Mouse (Mus musculus): ENCODE data around the gene Ppard.

The Ppard gene

DNA sequence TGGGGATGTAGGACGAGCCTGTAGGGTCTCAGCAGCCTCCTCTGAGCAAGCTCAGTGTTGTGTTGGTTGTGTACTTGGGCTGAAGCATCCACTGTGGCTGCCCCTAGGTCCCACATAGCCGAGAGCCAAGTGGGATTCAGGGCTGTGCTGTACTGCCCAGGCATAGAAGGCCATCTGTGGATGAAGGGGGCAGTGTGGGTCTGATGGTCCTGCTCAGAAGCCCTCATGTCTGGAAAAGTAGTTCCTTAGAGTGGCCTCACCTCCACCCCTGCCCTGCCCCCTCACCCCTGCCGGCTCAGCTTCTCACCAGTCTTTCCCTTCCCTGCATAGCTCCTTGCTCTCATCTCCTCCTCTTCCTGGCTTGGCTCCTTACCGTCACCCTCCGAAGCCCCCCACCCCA lies 23.2 kb downstream of the Ppard start:
- DNase-seq (ENCODE audit: low spot score): no peak

DNA sequence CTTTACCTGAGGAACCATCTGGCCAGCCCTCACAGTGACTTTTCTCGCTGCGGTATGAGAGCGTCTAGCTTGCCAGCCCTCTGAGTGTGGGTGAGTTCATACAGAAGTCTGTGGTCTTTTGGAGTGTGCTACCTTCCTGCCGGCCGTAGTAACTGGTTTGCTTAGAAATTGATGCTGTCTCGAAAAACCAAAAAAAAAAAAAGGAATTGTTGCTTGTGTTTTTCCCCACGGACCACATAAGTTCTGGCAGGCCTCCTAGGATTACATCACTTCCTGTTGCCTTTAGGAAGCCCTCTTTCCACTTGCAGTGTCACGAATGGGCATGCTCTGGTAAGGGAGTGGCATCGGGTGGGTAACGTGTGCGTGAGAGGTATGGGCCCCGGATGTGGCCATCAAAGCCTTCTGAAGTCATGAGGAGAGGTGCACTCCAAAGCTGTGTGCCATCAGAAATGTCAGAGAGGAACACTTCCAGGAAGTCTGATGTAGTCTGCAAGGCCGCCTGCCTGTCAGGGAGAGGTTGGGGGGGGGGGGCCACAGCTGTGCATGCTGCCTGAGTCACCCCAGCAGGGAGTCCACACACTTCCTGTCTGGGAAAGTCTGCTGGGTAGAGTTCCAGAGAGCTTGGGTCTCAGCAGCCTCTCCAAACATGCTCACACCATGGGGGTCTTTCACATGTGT lies 24.3 kb downstream of the Ppard start:
- DNase-seq (ENCODE audit: low spot score): peak; percentile 96

DNA sequence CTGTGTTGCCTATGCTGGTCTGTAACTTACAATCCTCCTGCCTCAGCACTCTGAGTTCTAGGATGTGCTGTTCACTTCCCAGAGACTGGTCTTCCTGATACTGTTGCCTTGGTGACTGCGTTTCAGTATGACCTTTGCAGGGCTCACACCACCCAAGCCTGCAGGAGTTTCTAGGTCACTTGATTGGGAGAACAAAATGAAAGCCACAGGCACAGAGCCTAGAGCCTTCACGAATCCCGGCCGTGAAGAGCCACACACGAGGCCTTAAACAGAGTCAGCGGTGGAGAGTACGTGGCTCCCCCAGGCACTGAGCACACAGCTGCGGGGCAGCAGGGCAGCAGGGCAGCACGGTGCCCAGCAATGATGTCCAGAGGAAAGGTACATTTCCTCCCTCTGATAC lies 25.8 kb downstream of the Ppard start:
- no peak for DNase-seq (ENCODE audit: low spot score)

DNA sequence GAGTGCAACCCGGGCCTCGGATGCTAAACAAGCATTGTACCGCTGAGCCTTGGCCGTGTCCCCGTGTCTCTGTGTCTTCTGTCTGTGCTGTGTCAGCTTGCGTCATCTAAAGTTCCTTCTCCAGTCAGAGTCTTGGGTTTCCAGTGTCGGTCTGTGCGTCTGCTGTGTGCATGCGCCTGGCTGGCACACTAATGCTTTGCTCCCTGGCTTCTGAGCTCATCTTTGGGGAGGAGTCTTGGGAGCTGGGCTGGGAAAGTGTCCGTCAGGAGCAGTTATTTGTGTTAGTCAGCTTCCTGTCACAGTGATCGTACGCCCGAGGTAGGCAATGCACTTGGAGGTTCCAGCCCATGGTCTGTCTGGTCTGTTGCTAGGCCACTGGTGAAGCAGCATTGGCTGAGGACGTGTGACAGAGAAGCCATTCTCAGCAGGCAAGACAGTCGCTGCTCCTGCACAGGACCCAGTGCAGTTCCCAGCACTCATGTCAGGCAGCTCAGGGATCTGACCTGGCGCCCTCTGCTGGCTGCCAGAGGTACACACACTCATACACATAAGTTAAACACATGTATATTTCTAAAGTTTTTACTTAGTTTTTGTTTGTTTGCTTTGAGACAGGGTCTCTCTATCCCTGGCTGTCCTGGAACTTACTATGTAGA lies 27.5 kb downstream of the Ppard start:
- DNase-seq (ENCODE audit: low spot score): peak; percentile 59

DNA sequence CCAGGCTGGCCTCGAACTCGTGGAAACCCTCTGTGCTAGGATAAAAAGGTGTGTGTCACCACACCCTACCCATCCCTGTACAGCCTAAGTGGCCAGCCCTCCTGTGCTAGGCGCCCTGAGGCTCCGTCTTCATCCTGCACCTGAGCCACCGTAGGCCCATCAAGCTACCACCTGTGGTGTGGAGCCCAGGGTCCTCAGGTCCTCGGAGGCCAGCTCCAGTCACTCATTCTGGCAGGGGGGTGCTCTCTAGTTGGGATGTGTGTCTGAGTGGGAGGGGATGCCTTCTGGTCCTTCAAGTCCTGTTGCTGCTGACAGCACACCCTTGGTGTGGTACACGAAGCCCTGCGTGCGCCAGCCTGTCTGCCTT lies 28.0 kb downstream of the Ppard start:
- DNase-seq (ENCODE audit: low spot score): no peak

DNA sequence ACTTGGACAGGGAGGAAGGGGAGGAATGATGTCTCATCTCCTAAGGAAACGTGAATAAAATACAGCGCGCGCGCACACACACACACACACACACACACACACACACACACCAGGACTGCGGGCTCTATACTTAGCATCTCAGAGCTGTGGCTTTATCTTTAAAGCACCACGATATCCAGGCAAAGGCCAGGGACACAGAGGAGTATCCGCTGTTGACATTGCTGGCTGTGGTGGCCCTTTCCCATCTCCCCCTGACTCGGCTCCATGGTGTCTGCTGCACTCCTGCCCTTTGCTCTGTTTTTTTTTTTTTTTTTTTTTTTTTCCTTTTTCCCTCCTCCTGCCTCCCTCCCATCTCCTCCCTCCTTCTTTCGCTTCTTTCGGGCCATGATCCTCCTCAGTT lies 29.3 kb downstream of the Ppard start:
- DNase-seq (ENCODE audit: low spot score): no peak

DNA sequence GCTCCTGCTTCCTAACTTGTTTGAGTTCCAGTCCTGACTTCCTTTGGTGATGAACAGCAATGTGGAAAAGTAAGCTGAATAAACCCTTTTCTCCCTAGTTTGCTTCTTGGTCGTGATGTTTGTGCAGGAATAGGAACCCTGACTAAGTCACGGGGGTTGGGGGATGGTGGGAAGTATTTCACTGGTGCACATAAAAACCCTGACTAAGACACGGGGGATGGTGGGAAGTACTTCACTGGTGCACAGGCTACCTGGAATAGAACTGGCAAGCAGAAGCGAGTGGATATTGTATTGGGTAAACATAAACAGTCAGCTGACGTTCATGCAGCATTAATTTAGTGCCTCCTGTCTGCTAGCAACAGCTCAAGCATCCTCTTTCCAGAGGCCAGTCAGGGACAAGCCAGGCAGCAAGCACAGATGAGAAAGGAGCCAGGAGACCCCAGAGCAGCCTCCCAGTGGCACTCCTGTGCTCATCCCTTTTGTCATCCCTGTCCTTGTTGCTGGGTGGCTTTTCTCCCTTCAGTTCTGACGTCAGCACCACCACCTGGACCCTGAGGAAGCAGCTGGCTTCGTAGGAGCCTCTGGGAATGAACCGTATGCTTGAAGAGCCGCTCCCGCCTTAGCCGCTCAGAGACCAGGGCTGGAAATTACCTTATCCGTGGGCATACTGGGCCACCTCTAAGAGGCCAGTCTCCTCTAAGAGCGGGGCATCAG lies 30.8 kb downstream of the Ppard start:
- DNase-seq (ENCODE audit: low spot score): no peak

DNA sequence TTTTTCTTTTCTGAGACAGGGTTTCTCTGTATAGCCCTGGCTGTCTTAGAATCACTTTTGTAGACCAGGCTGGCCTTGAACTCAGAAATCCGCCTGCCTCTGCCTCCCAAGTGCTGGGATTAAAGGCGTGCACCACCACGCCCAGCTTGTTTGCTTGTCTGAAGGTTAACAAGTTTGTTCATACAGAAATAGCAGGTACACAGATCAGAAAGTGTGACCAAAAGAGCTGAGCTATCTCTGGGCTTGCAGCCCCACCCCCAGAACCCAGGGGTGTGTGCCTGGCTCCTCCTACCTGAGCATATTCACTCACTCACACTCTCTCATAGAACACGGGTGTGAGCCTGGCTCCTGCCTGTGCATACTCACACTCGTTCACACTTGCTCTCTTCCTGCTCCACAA lies 34.8 kb downstream of the Ppard start:
- no peak for DNase-seq (ENCODE audit: low spot score)

DNA sequence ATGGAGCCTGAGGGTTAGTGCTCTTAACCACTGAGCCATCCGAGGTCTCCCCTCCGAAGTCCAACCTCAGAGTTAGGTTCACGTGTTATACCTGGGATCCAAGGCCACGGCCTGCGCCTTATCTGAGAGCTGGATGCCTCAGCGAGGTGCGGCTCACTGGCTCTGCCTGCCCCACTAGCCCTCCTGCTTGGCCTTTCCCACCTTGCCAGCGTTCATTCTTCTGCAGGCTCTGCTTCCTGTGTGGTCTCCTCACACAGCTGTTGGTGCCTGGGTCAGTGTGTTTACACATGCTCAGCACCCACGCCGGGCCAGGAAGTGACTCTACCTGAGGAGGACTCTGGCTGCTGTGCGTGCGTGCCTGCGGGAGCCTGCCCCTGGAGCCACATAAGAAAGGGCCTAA lies 37.7 kb downstream of the Ppard start:
- DNase-seq (ENCODE audit: low spot score): peak; percentile 38

DNA sequence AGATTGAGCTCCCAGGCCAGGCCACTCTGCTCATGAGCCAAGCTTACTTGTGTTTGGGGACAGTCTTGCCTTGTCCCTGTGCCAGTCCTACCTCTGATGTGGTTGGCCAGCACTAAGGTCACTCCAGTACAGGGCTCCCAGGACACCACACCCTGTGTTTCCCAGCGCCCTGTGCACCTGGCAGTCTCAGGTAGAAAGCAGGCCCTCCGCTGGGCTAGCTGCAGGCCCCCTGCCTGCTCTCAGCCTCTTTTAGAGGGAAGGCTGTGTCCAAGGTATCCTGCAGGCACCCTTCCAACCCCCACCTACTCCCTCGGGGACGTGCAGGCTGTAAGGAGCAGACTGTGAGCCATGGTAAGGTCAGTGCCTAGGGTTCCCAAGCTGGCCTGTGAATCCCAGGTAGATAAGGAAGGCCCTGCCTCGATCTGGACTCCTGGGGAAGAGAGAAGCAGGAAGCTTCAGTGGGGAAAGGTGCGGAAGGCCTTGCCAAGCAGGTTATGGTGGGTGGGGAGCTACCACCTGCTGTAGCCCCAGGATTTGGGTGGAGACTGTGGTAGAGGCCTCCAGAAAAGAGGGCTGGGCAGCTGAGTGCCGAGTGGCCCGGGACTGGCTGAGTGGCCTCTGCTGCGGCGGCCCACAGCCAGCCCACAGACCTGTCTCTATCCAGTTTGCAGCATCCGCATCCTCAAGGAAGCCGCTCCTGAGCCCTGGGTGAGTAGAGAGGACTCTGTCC lies 39.2 kb downstream of the Ppard start:
- DNase-seq (ENCODE audit: low spot score): no peak

DNA sequence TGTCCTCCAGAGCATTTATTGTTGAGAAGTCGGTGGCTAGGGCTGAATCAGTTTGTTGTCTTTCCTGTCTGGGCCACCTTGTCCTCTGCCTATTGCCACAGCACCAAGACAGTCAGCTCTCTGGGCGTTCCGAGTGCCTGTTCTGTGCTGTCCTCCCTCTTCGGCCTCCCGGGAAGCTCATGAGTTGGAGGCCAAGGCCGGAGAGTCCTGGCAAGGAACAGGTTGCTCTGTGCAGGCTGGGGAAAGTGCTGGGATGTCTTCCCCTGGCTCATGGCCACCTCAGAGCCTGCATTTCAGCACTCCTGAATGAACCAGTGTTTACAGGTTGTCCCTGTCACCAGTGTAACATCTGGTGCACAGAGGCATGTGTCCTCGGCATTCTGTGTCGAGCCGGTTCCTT lies 39.8 kb downstream of the Ppard start:
- no peak for DNase-seq (ENCODE audit: low spot score)

DNA sequence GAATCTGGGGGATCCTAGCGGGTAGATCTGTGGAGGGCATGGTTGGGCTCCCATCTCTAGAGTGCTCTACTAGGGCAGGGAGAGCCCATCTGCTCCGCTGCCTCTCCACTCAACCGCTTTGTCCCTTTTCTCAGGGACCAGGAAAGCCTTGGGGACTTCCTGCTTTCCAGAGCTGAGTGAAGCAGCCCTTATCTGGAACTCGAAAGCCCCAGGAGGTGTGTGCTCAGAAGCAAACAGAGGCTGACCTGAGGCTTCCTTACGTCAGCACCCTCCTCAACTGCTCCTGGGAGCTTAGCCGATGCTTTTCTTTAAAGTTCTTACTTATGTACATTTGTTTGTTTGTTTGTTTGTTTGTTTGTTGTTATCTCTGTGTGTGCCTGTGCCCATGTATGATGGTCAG lies 40.3 kb downstream of the Ppard start:
- DNase-seq (ENCODE audit: low spot score): no peak

DNA sequence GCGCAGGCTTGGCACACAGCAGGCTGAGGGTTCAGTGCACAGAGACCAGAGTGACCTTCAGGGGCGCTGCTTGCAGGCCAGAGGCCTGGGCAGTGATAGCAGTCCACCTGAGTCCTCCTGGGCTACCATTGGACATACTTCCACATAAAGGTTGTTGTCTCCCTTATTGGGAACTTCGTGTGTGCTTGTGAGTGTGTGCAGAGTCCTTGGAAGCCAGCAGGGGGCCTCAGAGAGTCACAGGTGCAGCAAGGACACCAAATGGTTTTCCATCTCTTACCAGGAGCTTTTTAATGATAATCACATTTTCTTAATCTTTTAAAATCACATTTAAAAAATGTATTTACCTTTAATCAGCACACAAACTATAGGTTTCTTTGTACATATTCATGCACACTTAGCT lies 42.2 kb downstream of the Ppard start:
- no peak for DNase-seq (ENCODE audit: low spot score)

DNA sequence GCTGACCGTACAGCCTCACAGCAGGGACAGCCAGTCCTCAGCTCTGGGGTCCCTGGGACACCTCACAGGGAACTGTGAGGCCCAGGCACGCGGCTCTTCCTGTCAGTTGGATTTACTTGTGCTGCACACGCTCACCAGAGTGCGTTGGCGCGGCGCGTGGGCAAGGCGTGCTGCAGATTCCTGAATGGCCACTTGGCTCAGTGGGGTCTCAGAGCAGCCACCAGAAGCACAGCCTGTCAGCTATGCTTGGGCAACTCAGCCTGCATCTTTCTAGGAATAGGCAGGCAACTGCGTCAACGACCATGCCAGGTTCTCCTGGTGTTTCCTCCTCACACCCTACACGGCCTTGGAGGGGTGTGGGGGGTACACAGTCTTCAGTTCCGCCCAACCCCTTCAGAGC lies 44.7 kb downstream of the Ppard start:
- no peak for DNase-seq (ENCODE audit: low spot score)

DNA sequence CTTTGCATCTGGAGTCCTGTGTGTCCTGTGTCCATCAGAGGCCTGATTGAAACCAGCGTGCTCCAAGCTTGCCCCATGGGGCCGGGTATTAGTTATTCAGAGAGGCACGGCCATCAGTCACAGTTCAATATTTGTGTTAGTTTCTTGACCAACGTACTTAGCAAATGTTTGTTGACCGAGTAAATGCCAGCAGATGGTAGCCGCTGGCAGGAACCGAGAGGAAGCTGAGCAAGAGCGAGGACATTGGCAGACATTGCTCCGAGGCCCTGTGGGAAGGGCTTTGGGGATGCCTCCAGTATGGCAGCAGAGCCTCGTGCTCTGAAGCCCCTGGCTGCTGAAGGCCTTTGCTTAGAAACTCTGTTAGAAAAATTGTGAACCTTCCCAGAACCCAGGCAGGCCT lies 45.2 kb downstream of the Ppard start:
- DNase-seq (ENCODE audit: low spot score): no peak

DNA sequence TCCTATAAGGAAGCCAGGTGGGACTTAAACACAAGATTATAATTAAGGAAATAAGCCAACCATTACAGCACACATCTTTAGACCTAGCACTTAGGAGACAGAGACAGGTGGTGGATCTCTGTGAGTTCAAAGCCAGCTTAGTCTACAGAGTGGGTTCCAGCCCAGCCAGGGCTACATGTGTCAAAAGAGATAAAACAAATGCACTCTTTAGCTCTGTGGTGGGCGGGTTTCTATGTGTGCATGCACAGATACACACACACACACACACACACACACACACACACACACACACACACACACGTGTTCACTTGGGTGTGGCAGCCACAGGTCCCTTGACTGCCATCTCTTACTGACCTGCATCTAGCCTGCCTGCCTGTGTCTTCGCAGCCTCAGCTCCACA lies 45.7 kb downstream of the Ppard start:
- no peak for DNase-seq (ENCODE audit: low spot score)

DNA sequence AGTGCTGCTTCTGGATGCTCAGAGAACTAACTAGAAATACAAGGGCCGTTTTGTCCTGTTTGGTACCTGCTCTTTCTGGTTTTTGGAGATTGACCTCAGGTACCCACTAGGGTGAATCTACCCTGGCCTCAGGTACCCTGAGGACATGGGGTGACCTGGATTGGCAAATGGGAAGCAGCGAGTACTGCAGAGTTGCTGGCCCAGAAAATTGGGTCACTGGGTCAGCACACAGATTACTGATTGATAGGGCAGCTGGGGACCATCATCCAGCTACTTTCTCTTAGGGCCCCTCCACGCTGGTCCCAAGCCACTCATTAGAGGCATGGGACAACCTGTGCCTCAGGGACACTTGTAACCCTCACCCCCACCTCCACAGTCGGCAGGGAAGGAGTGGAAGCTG lies 46.7 kb downstream of the Ppard start:
- DNase-seq (ENCODE audit: low spot score): no peak

DNA sequence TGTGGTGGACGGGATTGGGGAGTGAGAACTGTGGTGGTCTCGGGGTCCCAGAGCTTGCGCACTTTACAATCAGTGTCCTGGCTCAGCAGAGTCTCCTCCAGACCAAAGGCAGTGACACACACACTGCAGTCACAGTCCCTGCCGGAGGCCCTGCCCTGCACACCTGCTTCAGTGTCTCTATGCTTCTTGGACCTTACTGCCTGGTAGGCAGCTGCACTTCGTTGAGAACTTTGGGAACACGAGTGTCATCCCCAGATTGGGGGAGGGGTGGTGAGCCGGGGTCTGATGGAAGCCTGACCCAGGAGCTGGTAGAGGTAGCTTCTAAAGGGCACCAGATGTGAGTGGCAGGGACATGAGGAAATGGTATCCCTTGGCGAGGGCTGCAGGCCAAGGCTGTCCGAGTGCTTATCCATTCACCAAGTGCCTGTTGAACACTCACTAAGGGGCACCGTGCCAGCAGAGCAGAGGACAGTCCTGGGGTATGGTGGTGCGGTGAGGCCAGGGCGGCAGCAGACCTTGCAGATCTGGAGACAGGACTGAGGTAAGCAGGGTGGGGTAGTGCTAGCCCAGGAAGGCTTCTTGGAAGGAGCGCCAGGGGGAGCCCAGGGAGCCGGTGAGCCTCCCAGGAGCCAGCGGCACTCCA lies 47.4 kb downstream of the Ppard start:
- no peak for DNase-seq (ENCODE audit: low spot score)

DNA sequence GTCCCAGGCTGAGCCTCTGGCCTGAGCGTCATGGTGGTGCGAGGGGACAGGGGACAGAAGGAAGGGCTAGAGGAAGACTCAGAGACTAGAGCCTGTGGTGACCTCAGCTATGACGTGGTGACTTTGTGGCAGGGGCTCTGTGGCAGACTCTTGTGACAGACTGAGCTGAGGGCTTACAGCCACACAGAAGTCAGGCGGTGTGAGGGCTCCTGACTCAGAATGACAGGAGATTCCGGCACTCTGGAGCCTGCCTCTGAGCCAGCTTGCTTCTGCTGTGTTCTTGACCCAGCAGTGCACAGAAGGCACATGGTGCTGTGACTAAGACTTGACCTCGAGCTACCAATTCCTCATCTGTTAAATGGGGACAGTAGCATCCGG lies 47.9 kb downstream of the Ppard start:
- no peak for DNase-seq (ENCODE audit: low spot score)

DNA sequence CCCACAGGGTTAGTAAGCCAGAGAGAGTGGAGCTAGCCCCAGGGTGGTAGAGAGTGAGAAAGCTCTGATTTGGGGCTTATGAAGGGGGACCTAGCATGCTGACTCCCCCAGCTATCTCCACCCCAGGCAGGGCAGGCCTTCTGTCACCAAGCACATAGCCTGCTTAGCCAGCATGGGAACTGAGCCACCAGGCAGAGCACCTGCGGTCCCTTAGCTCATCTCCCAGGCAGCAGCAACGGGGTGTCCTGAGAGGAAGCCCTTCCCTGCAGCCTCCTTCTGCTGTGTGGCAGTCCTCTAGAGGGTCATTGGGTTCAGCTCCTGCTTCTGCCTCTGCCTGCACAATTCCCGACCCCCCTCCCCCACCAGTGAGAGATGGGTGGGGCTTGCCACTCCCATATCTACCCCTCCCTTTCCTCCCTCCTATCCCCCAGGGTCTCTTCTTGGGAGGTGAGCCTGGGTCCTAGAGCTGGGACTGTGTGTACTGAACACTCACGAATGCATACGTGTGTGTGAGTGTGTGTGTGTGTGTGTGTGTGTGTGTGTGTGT lies 48.4 kb downstream of the Ppard start:
- DNase-seq (ENCODE audit: low spot score): no peak

DNA sequence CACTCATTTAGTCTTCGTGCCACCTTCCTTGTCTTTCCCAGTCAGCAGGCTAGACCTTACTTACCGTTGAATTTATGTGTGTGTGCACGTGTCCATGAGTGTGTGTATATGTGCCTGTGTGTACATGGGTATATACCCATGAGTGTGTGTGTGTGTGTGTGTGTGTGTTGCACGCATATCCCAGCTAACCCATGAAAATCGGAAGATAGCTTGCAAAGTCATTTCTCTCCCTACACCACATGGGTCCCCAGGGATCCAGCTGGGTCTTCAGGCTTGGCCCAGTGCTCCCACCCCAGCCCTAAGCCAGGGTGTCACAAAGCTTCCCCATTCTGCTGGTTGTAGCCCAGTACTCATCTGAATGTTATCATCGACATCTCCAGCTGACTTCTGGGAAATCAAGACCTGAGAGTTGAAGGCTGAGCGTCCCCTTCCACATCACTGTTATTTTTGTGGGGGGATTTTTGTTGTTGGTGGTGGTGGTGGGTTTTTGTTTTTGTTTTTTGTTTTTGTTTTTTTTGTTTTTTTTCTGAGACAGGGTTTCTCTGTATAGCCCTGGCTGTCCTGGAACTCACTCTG lies 49.5 kb downstream of the Ppard start:
- DNase-seq (ENCODE audit: low spot score): no peak

DNA sequence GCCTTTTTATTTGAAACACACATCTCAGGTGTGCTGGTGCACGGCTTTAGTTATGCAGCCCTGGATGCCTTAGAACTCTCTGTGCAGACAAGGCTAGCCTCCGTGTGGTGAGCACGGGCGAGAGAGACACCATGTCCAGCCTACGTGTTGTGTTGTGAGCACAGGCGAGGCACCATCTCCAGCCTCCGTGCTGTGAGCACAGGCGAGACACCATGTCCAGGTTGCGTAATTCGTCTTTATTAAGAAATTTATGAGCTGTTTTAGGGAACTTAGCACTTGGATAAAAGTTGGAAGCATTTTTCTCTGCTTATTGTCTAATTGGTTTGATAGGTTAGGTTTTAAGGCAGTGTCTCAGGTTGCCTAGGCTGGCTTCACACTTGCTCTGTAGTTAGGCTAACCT lies 50.7 kb downstream of the Ppard start:
- no peak for DNase-seq (ENCODE audit: low spot score)
